Mouse (Mus musculus): ENCODE data around the gene Stx3.

Stx3 gene

DNA sequence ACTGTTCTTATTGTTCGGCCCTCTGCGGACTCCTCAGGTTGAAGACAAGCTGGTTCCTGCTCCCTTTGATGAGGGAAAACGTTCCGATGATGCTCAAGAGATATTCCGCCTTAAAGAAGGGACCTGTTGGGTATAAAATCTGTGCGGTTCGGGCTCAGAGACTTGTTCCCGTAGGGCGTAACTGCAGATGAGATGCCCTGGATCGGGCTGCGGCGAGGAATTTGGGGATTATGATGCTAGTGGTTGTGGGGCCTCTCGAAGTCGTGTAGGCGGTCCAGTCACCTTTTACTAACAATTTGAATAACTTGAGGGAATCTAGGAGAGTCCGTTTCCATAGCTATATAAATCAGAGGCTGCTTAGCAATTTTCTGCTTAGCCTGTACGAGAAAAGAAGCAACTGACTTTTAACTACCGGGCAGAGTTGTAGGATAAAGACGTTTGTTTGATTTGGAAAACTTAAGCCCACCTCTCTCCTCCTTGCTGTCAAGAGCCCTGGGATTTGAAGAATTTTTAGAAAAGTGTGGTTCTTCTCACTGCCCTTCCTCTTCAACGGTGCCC, at the start of gene Stx3:
Gene Stx3 (minus strand): TSS at position 261 of the 558 bp plus-strand sequence.
- in situ Hi-C loops (cut with MboI, MseI): no loop called here

DNA sequence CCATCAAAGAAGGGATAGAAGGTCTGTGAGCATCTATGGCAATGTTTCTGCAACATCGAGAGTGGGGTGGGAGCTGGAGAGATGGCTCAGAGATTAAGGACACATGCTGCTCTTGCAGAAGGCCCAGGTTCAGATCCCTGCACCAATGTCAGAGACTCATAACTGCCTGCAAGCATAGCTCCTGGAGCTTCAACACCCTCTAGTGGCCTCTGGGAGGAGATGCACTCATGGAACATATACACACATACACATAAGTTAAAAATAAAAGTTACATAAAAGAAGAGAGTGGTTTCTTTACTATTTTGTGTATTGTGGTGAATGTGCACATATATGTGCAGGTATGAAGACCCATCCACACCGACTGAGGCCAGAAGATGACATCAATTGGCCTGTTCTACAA, 48.6 kb upstream of the Stx3 start:
- in situ Hi-C loops (cut with MboI, MseI): no loop called here

DNA sequence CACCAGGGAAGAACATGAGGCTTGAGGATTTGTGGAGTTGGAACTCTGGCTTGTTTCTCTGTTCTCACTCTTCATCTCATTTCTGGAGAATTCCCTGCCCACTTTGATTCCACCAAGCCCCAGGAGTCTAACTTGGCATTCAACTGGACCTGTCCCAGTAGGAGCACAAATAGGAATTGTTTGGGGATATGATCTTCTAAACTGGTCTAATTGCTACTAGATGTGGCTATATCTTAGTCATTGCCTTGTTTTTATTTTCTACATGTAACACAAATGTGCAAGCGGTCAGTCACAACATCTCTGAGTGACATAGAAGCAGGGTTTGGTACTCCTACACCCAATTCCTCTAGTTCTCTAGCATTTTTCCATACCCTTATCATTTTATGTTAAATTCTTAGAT, 41.8 kb upstream of the Stx3 start, which contains the start of gene Olfr1418:
Gene Olfr1418 (minus strand): TSS at position 101 of the 400 bp plus-strand sequence.
- in situ Hi-C loops (cut with MboI, MseI): no loop called here

DNA sequence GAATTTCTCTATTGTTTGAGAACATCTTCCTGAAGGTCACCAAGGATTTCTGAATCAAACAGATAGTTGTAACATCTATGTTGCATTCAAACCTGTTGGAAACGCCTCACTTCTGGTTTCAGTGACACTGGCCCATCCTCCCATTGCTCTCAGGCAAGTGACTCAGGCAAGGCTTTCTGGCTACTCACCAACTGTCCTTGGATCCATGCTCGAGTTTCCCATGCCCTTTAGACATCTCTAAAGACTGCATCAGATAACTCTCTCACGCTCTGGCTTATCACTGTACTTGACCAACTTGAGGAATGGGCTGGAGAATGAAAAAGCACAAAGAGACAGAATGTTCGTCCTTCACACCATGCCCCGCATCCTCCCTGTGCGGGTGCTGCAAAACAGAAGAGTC, 37.3 kb upstream of the Stx3 start:
- in situ Hi-C loops (cut with MboI, MseI): no loop called here

DNA sequence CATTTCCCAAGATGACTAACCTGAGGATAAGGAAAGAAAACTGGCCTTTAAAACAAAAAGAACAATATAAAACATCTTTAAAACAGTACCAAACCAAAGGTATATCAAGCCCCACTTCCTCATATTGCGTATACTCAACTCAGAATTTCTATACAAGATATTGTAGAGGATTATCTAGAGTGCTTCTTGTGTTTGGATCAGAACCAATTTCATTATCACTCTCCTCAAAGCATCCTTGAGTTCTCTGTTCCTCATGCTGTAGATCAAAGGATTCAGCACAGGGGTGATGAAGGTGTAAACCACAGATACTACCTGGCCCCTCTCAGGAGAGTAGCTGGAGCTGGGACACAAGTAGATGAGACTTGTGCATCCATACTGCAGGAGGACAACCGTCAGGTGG, 35.6 kb upstream of the Stx3 start:
- in situ Hi-C loops (cut with MboI, MseI): no loop called here

DNA sequence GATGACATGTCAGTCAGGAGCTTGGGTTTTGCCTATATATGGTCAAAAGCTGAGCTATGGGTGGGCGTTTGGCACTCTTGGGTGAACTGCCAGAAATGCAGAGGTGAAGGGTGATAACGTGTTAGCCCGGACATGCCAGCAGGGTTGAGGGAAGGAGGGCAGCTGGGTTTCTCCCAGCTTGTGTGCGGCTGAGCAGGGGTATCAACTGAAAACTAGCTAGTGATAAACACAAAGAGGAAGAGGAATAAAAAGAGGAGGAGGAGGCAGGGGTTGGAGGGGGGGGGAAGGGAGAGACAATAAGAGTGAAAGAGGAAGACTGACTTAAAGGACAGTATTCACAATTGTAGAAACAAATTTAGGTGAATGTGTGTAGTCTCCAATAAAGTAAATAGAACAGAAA, 33.4 kb upstream of the Stx3 start:
- in situ Hi-C loops (cut with MboI, MseI): no loop called here

DNA sequence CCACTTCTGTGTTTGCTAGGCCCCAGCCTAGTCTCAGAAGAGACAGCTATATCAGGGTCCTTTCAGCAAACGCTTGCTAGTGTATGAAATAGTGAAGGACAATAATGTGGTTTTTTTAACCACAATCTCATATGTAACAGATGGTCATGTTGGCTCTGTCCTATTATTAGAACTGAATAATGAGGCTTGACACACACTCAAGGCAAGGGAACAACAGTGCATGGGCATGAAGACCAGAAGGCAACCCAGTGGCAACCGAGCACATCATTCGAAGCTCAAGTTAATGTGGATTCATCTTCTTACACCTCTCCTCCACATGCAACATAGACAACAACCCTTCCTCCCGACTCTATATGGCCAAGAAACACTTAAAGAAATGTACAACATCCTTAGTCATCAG, 27.1 kb upstream of the Stx3 start:
- in situ Hi-C loops (cut with MboI, MseI): loop anchor here (25.0 kb wide), 1 partner anchor 466 kb away; no protein-coding TSS in a partner anchor

DNA sequence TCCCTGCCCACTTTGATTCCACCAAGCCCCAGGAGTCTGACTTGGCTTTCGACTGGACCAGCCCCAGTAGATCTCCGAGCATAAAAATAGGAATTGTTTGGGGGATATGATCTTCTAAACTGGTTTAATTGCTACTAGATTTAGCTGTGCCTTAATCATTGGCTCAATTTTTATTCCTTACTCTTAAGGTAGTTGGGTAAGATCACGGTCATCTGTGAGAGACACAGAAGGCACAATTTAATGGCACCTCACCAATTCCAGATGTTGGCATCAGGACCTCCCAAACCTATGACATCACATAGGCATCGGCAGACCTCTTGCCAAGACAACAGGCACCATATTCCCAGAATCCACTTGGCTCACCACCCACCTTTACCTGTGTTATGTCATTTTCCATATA, 19.9 kb upstream of the Stx3 start, which contains the start of gene Olfr1417:
Gene Olfr1417 (minus strand): TSS at position 101 of the 400 bp plus-strand sequence.
- in situ Hi-C loops (cut with MboI, MseI): loop anchor here (10.0 to 25.0 kb wide), 2 partner anchors 473 to 1184 kb away; no protein-coding TSS in a partner anchor

DNA sequence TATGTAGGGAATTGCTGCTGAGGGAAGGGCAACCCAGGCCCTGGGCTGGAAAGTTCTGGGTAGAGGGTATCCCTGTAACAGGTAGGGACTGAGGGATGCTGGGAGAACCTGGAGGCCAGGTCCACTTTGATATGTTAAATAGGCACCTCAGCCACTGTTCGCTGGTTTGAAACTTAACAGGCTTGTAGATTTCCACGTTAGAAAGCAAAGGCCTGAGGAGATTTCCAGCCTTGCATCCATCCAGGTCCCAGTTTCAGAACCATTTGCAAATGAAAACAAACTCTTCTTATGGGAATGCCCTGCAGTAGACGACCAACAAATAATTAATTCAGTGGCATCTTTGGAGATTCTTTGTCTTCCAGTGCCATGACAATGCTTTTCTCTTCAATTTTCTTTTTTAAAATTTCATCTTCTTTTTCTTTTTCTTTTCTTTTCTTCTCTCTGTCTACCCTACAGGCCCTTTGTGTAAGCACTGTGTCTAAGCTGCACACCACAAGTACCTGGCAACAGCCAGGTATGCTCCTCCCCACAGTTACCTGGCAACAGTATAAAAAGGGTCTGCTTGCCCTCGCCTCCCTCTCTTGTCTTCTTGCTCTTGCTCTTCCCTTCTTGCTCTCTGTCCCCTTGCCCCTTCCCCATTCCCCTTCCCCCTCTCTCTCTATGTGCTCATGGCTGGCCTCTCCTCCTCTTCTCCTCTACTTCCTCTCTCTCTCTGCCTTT, 4.3 kb upstream of the Stx3 start:
- in situ Hi-C loops (cut with MboI, MseI): no loop called here

DNA sequence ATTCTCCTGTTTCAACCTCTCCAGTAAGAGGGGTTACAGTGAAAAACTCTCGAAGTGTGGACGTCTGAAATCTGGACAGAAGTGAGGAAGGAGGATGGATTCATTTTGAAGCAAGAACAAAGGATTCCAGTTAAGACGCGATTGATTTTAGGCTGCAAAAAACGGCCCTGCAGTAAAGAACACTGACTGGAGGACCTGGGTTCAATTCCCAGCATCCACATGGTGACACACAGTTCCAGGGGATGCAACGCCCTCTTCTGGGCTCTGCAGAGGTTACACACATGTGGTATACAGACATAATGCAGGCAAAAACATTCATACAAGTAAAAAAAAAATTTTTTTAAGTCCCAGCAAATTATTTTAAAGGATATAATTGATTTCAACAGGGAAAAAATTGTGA, 1.0 kb upstream of the Stx3 start:
- in situ Hi-C loops (cut with MboI, MseI): no loop called here

DNA sequence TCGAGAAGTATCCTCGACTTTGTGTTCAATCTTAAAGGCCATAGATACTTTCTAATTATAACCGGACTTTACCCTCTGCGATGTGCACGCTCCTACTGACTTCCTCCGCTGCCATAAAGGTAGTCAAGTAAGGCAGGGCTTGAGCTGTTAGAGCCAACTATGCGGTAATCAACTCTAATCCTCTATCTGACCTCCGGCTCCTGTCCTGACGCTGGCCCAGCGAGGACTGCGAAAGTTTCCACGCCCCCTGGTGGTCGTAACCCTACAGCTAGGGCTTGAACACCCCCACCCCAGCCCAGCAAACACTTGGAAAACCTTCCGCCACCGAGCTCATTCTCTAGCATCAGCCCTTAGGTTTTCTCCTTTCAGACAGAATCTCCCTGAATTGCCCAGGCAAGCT, 597 bp upstream of the Stx3 start:
- in situ Hi-C loops (cut with MboI, MseI): no loop called here

DNA sequence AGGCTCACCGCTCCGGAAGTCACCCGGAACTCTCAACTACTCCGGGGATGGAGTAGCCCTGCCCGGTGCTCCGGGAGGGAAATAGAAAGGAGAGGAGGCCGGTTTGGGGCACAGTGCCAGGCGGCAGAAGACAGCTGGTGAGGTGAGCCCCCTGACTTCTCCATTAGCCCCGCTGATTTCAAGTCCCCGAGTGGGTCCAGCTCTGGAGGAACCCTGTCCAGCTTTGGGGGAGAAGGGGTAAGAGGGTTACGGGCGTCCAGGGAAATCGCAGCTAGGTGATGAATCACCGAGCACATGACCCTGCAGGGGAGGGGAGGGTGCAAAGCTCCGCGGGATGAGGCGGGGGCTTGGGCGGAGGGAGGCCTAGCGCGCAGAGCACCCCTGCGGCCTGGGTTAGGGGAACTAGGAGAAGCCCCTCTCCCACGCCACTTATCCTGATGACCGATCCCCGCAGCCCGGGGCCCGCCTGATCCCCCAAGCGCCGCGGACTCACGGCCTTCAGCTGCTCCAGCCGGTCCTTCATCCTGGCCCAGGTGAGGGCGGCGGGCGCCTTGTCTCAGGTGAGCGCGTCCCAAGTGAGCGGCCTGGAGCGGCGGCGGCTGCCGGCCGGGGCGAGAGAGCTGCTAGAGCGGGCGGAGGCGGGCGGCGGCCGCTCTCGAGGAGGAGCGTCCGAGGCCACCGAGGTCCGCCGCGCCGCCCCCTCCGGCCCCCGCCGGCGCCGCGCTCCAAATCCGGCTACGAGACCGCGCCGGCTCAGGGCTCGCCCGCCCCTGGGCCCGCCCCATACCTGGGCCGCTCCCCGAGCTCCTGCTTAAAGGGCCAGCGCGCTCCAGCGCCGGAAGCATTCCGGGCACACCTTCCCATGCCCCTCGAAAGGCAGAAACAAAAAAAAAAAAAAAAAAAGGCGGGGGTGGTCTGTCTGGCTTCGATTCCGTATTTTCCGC, 732 bp downstream of the Stx3 start:
- in situ Hi-C loops (cut with MboI, MseI): no loop called here

DNA sequence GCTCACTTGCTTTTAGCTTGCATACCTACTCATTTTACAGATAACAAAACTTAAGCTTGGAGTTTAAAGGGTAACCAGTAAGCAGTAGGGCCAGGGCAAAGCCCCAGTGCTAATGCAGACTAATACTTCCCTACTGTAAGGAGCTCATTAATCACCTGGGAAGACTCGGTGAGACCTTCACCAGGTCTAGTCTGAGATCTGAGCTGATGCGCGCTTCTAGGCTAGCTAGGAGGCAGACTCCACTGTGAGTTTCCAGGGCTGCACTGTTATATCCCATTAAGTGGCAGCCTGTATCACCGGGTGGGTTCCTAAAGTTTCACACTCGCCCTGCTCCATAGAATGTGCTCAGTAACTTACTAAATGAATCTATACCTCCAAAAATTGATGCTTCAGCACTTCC, 1.6 kb downstream of the Stx3 start:
- in situ Hi-C loops (cut with MboI, MseI): no loop called here

DNA sequence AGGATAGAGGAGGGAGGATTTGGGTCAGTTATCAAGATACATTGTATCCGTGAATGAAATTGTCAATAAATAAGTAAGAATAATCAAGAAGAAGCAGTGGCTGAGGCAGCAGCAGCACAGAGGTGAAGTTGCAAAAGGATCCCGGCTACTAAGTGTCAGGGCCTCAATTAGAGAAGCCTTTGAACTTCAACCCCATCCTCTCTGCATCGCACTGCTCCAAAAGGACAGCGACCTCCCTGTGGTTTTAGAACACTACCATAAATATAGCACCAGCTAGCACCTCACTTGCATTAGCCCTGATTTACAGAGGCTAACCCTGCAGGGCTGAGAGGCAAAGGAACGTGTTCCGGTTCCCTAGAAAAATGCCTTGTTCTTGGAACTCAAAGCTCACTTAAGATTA, 2.5 kb downstream of the Stx3 start:
- in situ Hi-C loops (cut with MboI, MseI): no loop called here

DNA sequence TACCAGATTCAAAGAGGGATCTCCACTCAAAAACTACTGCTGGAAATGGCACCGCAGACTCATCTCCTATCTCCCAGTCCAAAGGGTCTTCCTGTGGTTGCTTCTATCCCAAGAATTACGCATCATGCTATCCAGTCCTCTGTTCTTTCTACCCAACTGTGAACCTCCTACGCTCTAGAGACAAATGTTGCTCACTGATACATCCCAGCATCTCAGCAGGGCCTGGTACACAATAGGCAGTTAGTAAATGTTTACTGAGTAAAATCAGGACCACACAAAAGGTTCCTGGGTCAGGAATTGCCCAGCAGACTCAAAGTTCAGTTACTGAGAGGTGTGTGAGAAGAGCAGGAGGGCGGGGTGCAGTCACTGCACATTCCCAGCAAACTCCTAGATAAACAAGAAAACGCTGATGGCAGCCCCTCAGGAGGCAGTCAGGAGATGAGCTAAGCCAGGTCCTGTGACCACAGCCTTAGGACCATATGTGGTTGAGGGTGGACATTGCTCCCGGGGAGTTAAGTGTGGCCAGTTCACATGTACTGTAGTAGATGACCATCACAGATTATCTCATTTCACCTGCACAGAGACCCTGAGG, 4.4 kb downstream of the Stx3 start:
- in situ Hi-C loops (cut with MboI, MseI): no loop called here

DNA sequence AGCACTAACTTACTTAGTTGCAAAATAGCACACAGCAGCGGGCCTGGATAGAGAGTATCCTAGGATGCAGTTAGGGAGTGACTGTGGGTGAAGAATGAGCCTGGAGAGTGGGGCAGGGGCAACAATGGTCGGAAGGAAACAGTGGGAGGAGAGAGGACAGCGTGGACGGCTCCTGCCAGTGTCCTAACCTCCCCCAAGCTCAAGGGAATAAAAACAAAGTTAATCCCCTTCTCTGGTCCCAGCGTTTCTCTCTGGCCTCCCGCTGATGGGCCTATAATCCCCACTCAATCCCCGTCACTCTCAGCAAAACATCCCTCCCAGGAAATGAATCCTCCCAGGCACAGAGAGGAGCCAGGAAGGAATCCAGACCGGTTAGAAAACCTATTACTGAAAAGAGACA, 5.6 kb downstream of the Stx3 start:
- in situ Hi-C loops (cut with MboI, MseI): no loop called here

DNA sequence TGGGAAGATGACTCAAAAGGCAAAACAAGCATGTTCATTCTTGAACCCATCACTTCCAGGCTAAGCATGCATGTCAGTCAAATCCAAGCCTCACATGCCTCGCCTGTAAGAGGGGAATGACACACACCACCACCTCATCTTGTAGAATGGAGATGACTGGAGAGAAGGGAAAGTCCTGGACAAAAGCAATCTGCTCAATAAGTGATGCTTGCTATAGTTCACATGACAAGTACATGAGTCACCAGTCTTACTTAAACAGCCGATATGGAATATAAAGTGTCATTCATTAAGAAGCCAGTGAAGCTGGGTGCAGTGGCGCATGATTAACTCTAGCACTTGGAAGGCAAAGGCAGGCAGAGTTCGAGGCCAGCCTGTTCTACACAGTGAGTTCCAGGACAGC, 6.1 kb downstream of the Stx3 start:
- in situ Hi-C loops (cut with MboI, MseI): no loop called here

DNA sequence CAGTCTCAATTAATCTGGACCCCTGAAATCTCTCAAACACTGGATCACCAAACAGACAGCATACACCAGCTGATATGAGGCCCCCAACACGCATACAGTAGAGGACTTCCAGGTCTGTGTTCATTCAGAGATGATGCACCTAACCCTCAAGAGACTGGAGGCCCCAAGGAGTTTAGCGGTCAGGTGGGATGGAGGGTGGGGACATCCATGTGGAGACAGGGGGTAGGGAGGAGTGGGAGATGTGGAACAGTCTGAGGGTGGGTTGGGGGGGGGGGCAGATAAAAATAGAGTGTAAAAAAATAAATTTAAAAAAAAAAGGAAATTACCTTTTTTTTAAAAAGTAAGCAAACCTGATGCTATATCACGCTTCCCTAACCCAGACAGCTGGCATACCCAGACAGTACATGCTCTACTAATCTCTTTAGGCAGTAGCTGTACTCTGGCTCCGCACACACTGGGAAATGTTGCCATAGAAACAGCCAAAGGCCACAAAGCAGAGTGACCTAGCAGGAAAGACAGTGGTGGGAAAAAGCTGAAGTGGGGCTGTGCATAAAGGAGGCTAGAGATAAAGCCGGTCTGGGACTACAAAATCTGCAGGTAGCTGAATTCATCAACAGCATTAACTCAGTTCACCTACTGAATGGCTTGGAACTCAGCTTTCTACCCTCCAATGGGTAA, 7.4 kb downstream of the Stx3 start:
- in situ Hi-C loops (cut with MboI, MseI): no loop called here

DNA sequence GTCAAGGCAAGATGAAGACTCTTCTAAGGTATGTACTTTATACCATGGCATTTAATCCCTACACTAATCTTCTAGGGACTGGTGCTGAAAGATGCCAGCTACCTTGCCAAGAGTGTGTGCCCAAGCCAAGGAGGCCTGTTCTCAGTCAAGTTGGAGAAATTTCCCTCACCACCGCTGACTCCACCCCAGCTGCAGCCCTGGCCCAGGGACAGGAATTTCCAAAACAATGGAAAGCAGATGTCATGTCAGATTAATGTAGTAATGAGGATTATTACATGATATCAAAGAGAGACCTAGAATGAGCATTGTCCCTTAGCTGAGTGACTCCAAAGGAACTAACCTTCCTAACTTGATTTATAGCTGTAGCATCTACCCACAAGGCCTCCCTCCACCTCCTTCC, 8.3 kb downstream of the Stx3 start:
- in situ Hi-C loops (cut with MboI, MseI): no loop called here

DNA sequence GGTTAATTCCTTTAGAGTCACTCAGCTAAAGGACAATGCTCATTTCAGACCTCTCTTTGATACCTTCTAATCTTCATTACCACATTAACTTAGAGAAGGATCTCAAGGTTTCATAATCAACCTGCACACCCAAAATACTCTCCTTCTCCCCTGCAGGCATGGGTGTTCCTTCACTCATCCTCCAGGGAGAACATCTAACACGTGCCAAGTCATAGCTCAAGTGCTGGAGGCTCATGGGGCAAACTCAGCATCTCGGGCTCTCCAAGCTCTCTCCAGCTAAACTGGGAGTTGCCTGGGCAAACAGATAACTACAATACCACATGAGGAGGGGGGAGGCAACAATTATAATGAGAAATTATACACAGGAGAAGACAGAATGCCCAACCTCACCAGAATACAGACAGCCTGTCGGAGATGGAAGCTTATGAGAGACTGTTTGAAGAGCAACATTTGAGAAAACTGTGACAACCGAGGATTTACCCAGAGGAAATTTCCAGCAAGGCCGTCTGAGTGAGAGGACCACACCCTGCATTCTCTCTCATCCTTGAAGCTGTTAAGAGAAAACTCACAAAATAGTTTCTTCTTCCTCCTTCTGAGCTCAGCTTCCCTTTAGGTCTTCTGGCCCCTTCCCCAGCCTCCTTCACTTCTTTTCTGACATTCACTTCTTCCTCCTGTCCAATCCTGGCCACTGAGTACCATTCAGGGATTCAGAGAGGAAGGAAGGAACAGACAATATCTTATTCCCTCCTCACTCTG, 9.0 kb downstream of the Stx3 start:
- in situ Hi-C loops (cut with MboI, MseI): no loop called here

DNA sequence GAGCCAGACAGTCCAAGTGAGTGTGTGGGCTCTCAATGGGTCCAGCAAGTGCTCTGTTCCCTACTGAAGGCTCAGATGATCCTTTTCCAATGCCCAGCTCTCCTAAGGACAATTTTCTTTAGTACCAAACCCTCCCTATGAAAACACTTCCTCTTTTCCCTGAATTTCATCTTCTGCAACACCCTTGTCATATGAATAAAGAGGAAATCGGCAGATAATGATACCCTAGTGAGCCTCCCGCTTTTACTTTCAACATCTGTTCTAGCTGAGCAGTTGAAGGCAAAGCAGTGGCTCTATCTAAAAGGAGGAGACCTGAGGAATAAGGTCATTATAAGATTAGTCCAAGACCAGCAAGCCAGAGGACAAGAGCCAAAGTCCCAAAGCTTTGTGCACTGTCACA, 10.8 kb downstream of the Stx3 start:
- in situ Hi-C loops (cut with MboI, MseI): no loop called here
